Mouse (Mus musculus) thymus, adult 2 months (tissue): ENCODE data around the gene Smbd1.

ENCODE experiments used
- CTCF ChIP-seq: fragments of 200-500 bp; IDR thresholded peaks from 2 replicates; pipeline ENCODE4 v1.5.1; 2012; ENCODE audit warnings: mild to moderate bottlenecking, control low read depth, low read length, moderate library complexity, borderline replicate concordance; ENCODE audit not compliant: control insufficient read depth, poor library complexity, insufficient read depth; ENCODE audit errors: extremely low read depth
- POLR2A ChIP-seq: fragments of 200-500 bp; IDR thresholded peaks from 2 replicates; pipeline ENCODE4 v1.6.1; 2012; ENCODE audit warnings: mild to moderate bottlenecking, low read length, control low read depth, moderate library complexity; ENCODE audit not compliant: control insufficient read depth, poor library complexity, insufficient read depth; ENCODE audit errors: extremely low read depth

DNA sequence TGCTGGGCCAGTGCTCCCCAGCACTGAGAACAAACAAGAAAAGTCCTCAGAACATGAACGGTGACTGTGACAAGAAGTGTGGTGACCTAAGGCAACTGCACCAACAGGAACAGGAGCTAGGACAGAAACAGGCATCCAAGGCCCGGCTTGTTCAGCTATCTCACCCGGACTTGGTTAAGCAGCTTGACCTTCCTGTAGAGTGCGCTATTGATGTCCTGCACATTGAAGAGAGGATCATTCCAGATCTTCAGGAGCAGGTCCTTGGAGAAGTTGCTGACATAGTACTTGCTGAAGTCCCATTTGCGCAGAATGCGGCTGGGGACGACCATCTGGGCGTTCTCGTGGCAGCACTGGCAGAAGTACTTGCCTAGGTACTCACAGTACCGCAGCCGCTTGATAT lies 16.2 kb upstream of the Smbd1 start:
- TF ChIP-seq POLR2A, result no peak
- no peak for TF ChIP-seq CTCF
